Mouse (Mus musculus) neural tube, embryonic 13.5 days (tissue): ENCODE measurements around the gene Nfasc. TPM values are rescaled to one million over a fixed set of nuclear protein-coding genes. Genes with fewer than 3 reads are reported as not detected.

Source experiments
- ATAC-seq: fragments of 200-750 bp; cut with Nextera tagmentation; 2 replicates; pipeline ENCODE4 v1.8.0; 2017; ENCODE audit warnings: low read depth, mild to moderate bottlenecking, moderate TSS enrichment, moderate library complexity
- H3K27ac ChIP-seq: fragments of 300-500 bp; sonication (generic); replicated peaks from 2 replicates; pipeline ENCODE4 v1.5.1; 2015; ENCODE audit warnings: moderate library complexity, mild to moderate bottlenecking, inconsistent platforms
- H3K27me3 ChIP-seq: fragments of 300-500 bp; sonication (generic); 2 replicates; pipeline ENCODE4 v1.6.1; 2015; ENCODE audit warnings: mild to moderate bottlenecking, inconsistent platforms
- H3K36me3 ChIP-seq: fragments of 300-500 bp; sonication (generic); 2 replicates; pipeline ENCODE4 v1.6.1; 2015; ENCODE audit warnings: mild to moderate bottlenecking, inconsistent platforms
- H3K4me1 ChIP-seq: fragments of 300-500 bp; sonication (generic); replicated peaks from 2 replicates; pipeline ENCODE4 v1.6.1; 2015; ENCODE audit warnings: inconsistent platforms
- H3K4me2 ChIP-seq: fragments of 300-500 bp; sonication (generic); 2 replicates; pipeline ENCODE4 v1.6.1; 2015; ENCODE audit warnings: inconsistent platforms, mild to moderate bottlenecking, moderate library complexity
- H3K4me3 ChIP-seq: fragments of 300-500 bp; sonication (generic); 2 replicates; pipeline ENCODE4 v1.5.1; 2015; ENCODE audit warnings: mild to moderate bottlenecking, inconsistent platforms
- H3K9ac ChIP-seq: fragments of 300-500 bp; sonication (generic); 2 replicates; pipeline ENCODE4 v1.6.1; 2015; ENCODE audit warnings: moderate library complexity, mild to moderate bottlenecking, inconsistent platforms
- H3K9me3 ChIP-seq: fragments of 300-500 bp; sonication (generic); 2 replicates; pipeline ENCODE4 v1.6.1; 2016; ENCODE audit warnings: inconsistent platforms
- WGBS: fragments of 180-500 bp; shearing (Covaris S2); methylation state at CpG from one replicate; pipeline ENCODE4 v1.1.7; 2015; 5-methylcytosine and 5-hydroxymethylcytosine counted together
- polyA plus RNA-seq: library from polyadenylated mRNA; unstranded; fragments of >200 nt; fragmentation: Nextera tagmentation; extraction: Ambion mirVana; gene quantifications from 2 replicates; pipeline ENCODE4 v1.2.1, GENCODE M21; 2015

Gene Nfasc
- polyA plus RNA-seq, 1 experiment from 2014 or later, result 38.2 TPM

DNA sequence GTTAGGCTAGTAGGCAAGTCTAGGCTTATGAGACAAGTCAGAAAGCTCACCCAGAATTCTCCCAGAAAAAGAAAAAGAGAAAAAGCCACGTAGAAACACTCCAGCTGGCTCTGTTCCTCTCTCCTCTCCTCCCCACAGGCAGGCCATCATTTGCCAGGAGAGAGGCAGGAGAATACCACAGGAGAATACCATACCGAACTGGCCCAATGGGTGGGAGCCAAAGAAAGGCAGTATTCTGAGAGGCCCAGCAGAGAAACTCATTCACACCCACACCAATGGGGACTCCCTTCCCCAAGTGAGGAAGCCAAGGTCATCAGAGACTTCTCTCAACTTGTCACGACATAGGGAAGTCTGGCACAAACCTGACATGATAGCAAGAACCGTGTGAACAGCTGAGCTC, 19.2 kb downstream of the Nfasc start:
- Histone ChIP-seq H3K36me3 (no peaks in the 10 kb centered on the region), H3K4me3 (no peak overlapping the region), H3K27me3 (no peaks in the 10 kb centered on the region), H3K9me3 (no peaks in the 10 kb centered on the region), H3K4me2 (no peak overlapping the region), H3K9ac (no peak overlapping the region), H3K4me1 (peaks cover 43% of the 10 kb centered on the region), H3K27ac (no peak overlapping the region)
- WGBS, result 78% methylated on average over 4 of the region's 4 CpGs
- ATAC-seq, result no peak

DNA sequence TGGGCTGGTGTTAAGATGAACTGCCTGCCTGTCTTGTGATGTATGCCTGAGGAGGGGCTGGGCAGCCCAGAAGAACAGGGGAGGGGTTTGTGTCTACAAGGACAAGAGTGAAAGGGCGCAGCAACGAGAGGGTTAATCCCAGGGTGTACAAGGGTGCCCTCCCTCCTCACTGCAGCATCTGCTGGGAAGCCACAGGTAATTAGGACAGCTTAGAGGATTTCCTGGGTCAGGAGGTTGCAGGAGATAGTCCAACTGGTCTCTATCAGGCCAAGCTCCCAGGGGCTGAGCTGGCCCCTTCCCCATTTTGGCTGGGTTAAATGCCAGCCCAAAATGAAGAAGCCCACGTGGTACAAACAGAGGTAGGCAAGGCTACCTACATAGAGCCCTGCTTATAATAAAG, 20.3 kb downstream of the Nfasc start:
- ATAC-seq, result no peak
- Histone ChIP-seq H3K9ac (no peak overlapping the region), H3K27me3 (no peaks in the 10 kb centered on the region), H3K4me1 (peaks cover 47% of the 10 kb centered on the region), H3K4me3 (no peak overlapping the region), H3K9me3 (no peaks in the 10 kb centered on the region), H3K36me3 (no peaks in the 10 kb centered on the region), H3K27ac (no peak overlapping the region), H3K4me2 (no peak overlapping the region)
- whole genome bisulfite sequencing, result 87% methylated on average over 3 of the region's 3 CpGs

DNA sequence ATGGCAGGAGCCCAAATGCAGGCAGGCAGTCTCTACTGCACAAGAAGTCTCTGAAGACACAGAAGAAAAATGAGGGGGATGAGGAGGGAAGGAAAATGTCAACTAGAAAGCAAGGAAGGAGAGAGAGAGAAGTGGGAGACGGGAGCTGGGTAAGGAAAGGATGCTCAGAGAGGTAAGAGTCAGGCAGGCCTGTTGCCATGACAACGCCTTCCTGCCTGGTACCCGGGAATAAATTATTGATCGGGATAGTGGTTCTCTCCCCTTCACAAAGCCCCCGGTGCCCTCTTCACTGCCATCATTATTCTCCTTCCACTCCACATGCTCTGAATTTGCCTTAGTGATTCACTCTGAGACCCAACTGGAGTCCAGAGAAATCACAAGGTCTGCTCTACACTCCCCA, 23.4 kb downstream of the Nfasc start:
- Histone ChIP-seq H3K27ac (peak overlapping the region; percentile 69), H3K4me1 (peaks cover 62% of the 10 kb centered on the region), H3K9me3 (no peaks in the 10 kb centered on the region), H3K27me3 (no peaks in the 10 kb centered on the region), H3K9ac (no peak overlapping the region), H3K4me2 (no peak overlapping the region), H3K4me3 (no peak overlapping the region), H3K36me3 (no peaks in the 10 kb centered on the region)
- 29% methylated on average over 5 of the region's 5 CpGs for WGBS
- ATAC-seq, result peak; percentile 67

DNA sequence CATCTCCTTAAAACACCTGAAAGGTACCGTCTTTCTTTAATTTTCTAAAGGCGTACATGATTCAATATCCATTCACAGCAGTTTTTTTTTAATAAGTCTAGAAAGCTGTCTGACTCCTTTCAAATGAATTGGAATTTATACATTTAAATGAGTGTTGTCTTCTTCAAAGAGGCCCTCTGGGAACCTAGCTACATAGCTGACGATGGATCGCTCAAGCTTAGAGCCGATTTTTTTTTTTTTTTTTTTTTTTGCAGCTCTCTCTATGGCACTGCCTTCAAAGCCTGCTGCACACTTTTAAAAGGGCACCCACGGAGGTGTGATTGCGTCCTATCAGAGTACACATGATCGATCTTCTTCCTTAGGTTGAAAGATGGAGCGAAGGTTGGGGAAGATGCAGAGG, 26.6 kb downstream of the Nfasc start:
- 76% methylated on average over 9 of the region's 9 CpGs for WGBS
- no peak for ATAC-seq
- H3K4me1 ChIP-seq, result peaks cover 59% of the 10 kb centered on the region
- H3K27me3 ChIP-seq, result no peaks in the 10 kb centered on the region
- H3K27ac ChIP-seq, result no peak overlapping the region
- H3K4me2 ChIP-seq, result no peak overlapping the region
- H3K36me3 ChIP-seq, result no peaks in the 10 kb centered on the region
- H3K4me3 ChIP-seq, result no peak overlapping the region
- no peaks in the 10 kb centered on the region for H3K9me3 ChIP-seq
- no peak overlapping the region for H3K9ac ChIP-seq

DNA sequence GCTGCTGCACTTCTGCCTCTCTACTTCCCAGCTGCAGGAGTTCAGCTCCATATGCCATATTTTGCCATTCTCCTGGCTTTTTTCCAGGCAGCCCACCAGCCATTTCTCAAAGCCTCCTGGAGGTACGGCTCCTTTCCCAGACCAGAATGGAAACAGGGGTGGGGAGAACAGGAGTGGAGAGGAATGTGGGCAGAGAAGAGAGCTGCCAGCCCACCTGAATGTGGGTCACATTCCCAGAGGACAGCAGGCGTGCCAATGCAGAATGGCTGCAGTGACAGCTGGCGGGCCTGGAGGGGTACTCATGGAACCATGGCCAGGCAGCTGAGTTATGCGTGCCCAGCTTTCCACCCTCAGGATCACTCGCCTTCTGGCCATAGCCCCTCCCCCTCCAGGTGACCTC, 32.2 kb downstream of the Nfasc start:
- WGBS, result 41% methylated on average over 5 of the region's 5 CpGs
- H3K9me3 ChIP-seq, result no peaks in the 10 kb centered on the region
- H3K4me3 ChIP-seq, result no peak overlapping the region
- peaks cover 38% of the 10 kb centered on the region for H3K4me1 ChIP-seq
- ATAC-seq, result peak; percentile 37; the same call in 1 of the 2 replicates
- H3K9ac ChIP-seq, result no peak overlapping the region
- H3K27ac ChIP-seq, result peak overlapping the region; percentile 75
- no peak overlapping the region for H3K4me2 ChIP-seq
- H3K36me3 ChIP-seq, result no peaks in the 10 kb centered on the region
- H3K27me3 ChIP-seq, result no peaks in the 10 kb centered on the region

DNA sequence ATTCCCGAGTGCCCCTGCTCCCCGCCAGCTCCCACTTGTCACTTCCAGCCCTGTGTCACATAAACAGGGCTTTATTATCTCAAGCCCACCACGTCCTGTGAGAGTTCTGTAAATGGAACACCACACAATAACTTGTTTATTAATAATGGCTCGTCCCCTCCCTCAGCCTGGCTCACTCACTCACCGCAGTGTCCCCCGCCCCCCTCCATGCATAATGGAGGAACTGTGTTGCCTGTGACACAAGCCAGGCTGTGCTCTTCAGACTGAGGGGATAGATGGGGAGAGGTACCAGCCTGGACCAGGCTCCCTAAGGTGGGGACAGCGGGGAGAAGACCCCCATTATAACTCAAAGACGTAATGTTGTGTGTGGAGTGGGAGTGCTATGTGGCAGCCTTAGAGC, 34.3 kb downstream of the Nfasc start:
- peak overlapping the region; percentile 54 for H3K27ac ChIP-seq

DNA sequence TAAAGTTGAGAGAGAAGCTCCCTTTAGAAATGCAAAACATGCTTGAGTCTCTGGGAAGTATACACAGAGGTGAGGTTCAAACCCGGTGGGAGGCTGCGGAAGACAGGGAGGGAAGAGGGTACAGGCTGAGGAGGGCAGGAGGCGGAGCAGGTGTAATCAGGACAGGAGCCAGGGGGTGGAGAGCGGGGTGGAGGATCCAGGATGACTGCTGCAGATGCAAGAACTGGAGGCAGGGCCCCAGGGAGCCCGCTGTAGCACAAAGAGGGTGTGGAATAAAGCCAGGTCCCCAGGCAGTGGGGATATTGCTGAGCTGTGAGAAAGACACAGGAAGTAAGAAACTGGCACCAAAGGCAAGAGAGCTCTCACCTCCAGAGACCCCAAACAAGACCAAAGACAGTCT, 38.1 kb downstream of the Nfasc start:
- H3K27ac ChIP-seq, result peak overlapping the region; percentile 13; the same call in 1 of the 2 replicates
- H3K4me2 ChIP-seq, result 0 out of 2 replicates have a peak overlapping the region, but pooled peaks have one; percentile 5
- no peaks in the 10 kb centered on the region for H3K27me3 ChIP-seq
- ATAC-seq, result no peak
- WGBS, result 18% methylated on average over 5 of the region's 5 CpGs
- H3K9ac ChIP-seq, result no peak overlapping the region
- peaks cover 35% of the 10 kb centered on the region for H3K4me1 ChIP-seq
- H3K36me3 ChIP-seq, result no peaks in the 10 kb centered on the region
- H3K9me3 ChIP-seq, result no peaks in the 10 kb centered on the region
- H3K4me3 ChIP-seq, result no peak overlapping the region

More for the DNA sequence above, 34.3 kb downstream of the Nfasc start:
- Histone ChIP-seq H3K4me3 (no peak overlapping the region), H3K36me3 (no peaks in the 10 kb centered on the region), H3K27me3 (no peaks in the 10 kb centered on the region), H3K4me1 (peaks cover 54% of the 10 kb centered on the region), H3K4me2 (peak overlapping the region; percentile 21), H3K9me3 (no peaks in the 10 kb centered on the region), H3K9ac (0 out of 2 replicates have a peak overlapping the region, but pooled peaks have one; percentile 34)
- WGBS, result 46% methylated on average over 8 of the region's 8 CpGs
- ATAC-seq, result 0 out of 2 replicates have a peak, but pooled peaks have one; percentile 10

DNA sequence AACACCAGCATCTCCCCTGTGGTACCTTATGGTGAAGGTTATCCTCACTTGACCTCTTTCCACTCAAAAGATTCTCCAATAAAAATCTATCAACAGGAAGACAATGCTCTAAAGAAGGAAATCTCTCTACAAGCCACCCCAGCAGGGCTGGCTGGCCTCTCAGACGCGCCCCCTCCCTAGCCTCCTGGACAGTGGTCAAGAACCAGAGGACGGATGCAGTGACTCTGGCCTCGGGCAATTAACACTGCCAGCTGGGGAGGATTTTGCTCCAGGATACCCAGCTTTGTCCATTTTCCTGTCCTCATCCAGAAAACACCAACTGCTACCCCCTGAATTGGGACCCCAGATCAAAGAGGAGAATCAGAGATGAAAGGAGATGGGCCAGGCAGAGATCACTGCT, 44.7 kb downstream of the Nfasc start:
- peak overlapping the region; percentile 34; the same call in 1 of the 2 replicates for H3K9ac ChIP-seq
- WGBS, result 29% methylated on average over 4 of the region's 4 CpGs

DNA sequence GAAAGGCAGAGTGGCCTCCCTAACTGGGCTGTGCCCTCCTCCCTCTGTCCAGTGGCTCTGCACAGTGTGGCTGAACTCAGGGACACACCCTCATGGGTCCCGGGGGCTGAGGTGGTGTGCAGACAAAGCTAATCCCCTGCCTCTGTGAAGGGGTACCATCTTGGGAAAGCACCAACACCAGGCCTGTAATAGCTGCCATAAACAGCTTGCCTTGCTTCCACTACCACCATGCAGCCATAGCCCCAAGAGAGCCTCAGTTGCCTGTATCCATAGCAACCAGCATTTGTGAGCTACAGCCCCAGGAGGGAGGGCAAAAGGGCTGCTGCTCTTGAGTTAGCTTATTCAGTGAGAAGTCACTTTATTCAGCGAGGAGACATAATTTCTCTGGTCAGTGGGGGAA, 45.4 kb downstream of the Nfasc start:
- ATAC-seq, result peak; percentile 74
- no peaks in the 10 kb centered on the region for H3K27me3 ChIP-seq
- no peaks in the 10 kb centered on the region for H3K36me3 ChIP-seq
- no peaks in the 10 kb centered on the region for H3K9me3 ChIP-seq
- peak overlapping the region; percentile 22 for H3K9ac ChIP-seq
- H3K4me1 ChIP-seq, result peaks cover 48% of the 10 kb centered on the region
- WGBS, result 6% methylated on average over 2 of the region's 2 CpGs
- H3K4me3 ChIP-seq, result no peak overlapping the region
- H3K4me2 ChIP-seq, result peak overlapping the region; percentile 11; the same call in 1 of the 2 replicates
- H3K27ac ChIP-seq, result peak overlapping the region; percentile 91

More for the DNA sequence above, 44.7 kb downstream of the Nfasc start:
- no peak overlapping the region for H3K4me3 ChIP-seq
- no peaks in the 10 kb centered on the region for H3K9me3 ChIP-seq
- H3K4me1 ChIP-seq, result peaks cover 48% of the 10 kb centered on the region
- H3K27ac ChIP-seq, result peak overlapping the region; percentile 91
- ATAC-seq, result no peak
- no peak overlapping the region for H3K4me2 ChIP-seq
- H3K36me3 ChIP-seq, result no peaks in the 10 kb centered on the region
- H3K27me3 ChIP-seq, result no peaks in the 10 kb centered on the region

DNA sequence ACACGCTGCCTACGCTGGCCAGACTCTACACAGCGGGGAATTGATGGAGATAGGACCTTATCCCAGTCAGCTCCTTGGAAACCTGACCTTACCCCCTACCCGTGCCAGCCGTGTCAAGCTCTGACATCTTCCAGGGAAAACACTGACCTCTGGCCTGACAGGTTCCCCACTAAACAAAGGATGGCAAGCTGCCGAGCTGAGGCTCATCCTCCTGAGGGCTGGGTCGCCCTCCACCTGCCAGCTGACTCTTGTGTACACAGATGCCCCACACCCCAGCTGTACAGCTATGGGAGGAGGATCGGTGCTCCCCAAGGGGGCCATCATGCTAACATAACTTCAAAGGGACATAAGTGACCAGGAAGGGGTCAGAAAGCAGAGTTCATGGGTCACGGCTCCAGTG, 47.6 kb downstream of the Nfasc start:
- Histone ChIP-seq H3K27me3 (no peaks in the 10 kb centered on the region), H3K9me3 (no peaks in the 10 kb centered on the region), H3K4me1 (peaks cover 68% of the 10 kb centered on the region), H3K27ac (peak overlapping the region; percentile 91), H3K9ac (no peak overlapping the region), H3K4me2 (no peak overlapping the region), H3K4me3 (no peak overlapping the region), H3K36me3 (no peaks in the 10 kb centered on the region)
- ATAC-seq, result no peak
- 23% methylated on average over 9 of the region's 9 CpGs for WGBS

DNA sequence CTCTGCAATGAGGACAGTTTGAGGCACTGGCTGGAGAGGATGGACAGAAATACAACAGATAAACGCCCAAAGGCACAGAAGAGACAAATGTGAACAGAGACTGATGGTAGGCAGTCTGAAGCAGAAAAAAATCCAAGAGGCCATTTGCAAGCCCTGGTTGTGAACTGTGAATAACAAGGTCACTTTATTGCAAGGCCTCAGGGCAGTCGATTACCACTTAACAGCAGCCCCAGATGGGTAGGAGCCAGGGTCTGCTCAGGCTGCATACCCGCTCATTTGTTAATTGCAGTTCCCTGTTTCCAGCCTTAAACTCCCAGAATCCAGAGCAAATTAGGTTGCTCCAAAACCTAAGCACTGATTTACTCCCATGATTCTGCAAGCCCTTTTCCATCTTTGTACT, 52.4 kb downstream of the Nfasc start:
- WGBS, result 9% methylated on average over 3 of the region's 3 CpGs
- no peak overlapping the region for H3K4me2 ChIP-seq
- H3K27me3 ChIP-seq, result no peaks in the 10 kb centered on the region
- no peak overlapping the region for H3K9ac ChIP-seq
- H3K4me1 ChIP-seq, result peaks cover 54% of the 10 kb centered on the region
- no peak overlapping the region for H3K4me3 ChIP-seq
- H3K27ac ChIP-seq, result peak overlapping the region; percentile 79
- 0 out of 2 replicates have a peak, but pooled peaks have one; percentile 33 for ATAC-seq
- H3K36me3 ChIP-seq, result no peaks in the 10 kb centered on the region
- no peaks in the 10 kb centered on the region for H3K9me3 ChIP-seq

DNA sequence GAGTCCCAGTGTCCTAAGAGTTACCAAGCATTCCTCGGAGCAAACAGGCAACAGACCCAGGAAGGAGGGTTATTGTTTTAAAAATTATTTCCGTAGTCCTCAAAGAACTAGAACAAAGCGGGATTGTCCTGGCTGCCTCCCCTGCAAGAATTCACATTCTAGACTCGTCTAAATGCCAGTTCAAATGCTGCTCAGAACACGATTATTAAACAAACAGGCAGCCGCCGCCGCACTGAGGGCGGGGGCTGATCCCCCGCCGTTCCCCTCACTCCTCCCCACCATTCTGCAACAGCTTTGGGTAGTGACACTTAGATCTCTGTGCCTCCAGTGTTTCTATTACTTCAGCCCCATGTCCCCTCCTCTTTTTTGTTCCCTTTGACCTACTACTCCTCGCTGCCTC, 62.7 kb downstream of the Nfasc start:
- H3K27me3 ChIP-seq, result no peaks in the 10 kb centered on the region
- no peak overlapping the region for H3K27ac ChIP-seq
- no peaks in the 10 kb centered on the region for H3K9me3 ChIP-seq
- no peak overlapping the region for H3K4me2 ChIP-seq
- peaks cover 9% of the 10 kb centered on the region; the same call in 1 of the 2 replicates for H3K36me3 ChIP-seq
- 60% methylated on average over 12 of the region's 12 CpGs for WGBS
- peaks cover 23% of the 10 kb centered on the region for H3K4me1 ChIP-seq
- ATAC-seq, result no peak
- no peak overlapping the region for H3K9ac ChIP-seq
- no peak overlapping the region for H3K4me3 ChIP-seq

DNA sequence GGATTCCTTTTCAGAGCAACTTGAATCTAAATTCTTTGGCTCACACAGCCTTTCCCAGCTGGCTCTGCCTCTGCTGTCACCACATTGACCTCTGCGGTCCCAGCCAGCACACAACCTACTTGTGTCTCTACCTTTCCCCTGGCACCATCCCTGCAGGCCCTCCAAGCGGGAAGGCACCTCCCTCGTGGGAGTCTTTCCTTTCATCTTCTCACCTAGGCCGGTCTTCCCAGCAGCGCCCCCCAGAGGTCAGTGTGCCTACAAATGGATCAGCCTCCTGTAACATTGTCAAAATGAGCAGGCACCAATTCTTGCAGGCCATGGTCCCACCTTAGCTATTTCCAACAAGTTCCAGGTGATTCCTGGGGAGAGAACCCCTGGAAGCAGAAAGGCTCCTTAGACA, 63.5 kb downstream of the Nfasc start:
- Histone ChIP-seq H3K27me3 (no peaks in the 10 kb centered on the region), H3K36me3 (peaks cover 6% of the 10 kb centered on the region; the same call in 1 of the 2 replicates), H3K27ac (no peak overlapping the region), H3K4me2 (no peak overlapping the region), H3K9me3 (no peaks in the 10 kb centered on the region), H3K4me3 (no peak overlapping the region), H3K4me1 (peaks cover 23% of the 10 kb centered on the region), H3K9ac (no peak overlapping the region)
- 48% methylated on average over 5 of the region's 5 CpGs for WGBS
- ATAC-seq, result no peak
